Mouse (Mus musculus) CH12F3 (cell line): ENCODE measurements around the gene Kat2a.
"Not testable (repeated sequence)": the region's sequence is repeated elsewhere in the genome, so short reads cannot be mapped to it uniquely, and the experiment has no call there.

Source experiments
- in situ Hi-C: fragments of 300-500 bp; cut with MboI; formaldehyde crosslinking; loops from 2 replicates; pipeline ENCODE4 v1.14.3; 2020; ENCODE audit warnings: low sequenced_read_pairs

Gene Kat2a

DNA sequence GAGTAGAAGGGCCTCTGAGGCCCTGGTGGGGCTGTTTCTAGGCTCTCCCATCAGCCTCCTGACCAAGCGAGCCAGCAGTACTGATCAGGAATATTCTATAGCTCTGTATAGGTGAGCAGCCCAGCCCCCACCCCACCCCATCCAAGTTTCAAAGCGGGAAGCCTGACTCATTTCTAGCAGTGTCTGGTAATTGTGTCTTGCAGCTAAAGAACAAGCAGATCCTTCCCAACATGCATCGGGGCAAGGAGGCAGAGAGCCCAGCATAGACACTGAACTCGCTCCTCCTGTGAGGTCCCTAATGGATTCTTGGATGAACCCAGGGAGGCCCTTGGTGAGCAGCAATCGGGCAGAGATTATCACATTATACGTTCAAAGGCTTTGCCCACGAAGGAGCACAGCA is 34.5 kb downstream of the Kat2a start:
- in situ Hi-C loops: no loop called here

DNA sequence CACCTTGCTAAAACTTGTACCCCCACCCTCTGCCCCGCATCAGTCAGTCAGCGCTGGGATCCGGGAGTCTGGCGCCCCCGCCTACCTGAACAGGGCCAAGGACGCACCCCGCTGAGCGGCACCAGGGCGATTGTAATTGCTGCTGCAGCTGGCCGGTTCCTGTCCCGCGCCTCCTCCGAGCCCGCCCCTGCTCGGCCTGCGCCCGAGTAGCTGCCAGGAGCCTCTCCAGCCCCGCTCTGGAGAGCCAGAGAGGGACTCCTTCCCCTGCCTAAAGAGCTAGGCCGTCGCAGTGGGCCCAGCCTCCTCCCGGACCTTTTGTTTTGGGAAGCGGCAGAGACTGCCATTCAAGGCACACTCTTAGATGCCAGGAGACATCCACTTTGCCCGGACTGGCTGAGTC is 39.1 kb downstream of the Kat2a start:
- in situ Hi-C loops: no loop called here

GRCm38 (mm10) chr11:100671956-100672355 is 40.3 kb downstream of the Kat2a start:
- in situ Hi-C loops: no loop called here

- in situ Hi-C loops: no loop called here
These were observed 41.2 kb downstream of the Kat2a start for GRCm38 (mm10) chr11:100671049-100671448.

DNA sequence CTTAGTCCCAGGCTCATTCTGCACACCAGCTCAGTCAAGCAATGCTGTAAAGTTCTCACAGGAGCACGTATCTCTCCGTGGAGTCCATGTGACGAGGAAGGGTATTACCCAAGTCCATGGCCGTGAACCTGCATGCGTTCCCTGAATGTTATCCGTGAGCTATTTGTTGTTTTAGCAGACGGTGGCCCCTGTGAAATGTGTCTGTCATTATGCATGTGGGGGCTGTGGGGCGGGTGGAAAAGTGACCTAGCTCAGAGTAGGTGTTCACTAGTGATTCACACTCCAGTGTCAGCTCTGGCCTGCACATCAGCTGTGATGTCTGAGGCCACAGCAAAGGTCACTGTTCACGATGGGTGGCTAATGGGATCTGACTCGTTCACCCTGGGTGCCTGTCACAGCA is 52.5 kb downstream of the Kat2a start:
- in situ Hi-C loops: no loop called here

- in situ Hi-C loops: no loop called here
These were observed 55.8 kb downstream of the Kat2a start for GRCm38 (mm10) chr11:100656458-100656857.

DNA sequence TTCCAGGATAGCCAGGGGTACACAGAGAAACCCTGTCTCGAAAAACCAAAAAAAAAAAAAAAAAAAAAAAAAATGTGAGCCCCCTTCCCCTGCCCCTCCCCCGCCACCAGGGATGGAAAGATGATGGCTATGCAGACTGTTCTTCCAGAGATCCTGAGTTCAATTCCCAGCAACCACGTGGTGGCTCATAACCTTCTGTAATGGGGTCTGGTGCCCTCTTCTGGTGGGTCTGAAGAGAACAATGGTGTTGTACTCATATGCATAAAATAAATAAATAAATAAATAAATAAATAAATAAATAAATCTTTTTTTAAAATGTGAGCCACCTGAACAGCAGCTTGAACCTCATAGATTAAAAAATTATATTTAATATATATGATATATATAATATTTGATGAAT is 56.7 kb downstream of the Kat2a start:
- in situ Hi-C loops: not testable (repeated sequence)
